Mouse (Mus musculus): ENCODE measurements around the gene Olfr450. TPM values are rescaled to one million over a fixed set of nuclear protein-coding genes. Genes with fewer than 3 reads are reported as not detected.
A peak's percentile ranks its signal among the peaks of the same experiment; 100 is the strongest.

Olfr450 gene
- not detected in 2 replicates for polyA plus RNA-seq (2014; fragmentation: Nextera tagmentation; extraction: Ambion mirVana)

GRCm38 (mm10) chr6:42811639-42812038 is at the start of gene Olfr450:
Gene Olfr450, plus strand, starts transcription at chr6:42811939.
- H3K9me3 ChIP-seq (ENCODE audit: control insufficient read depth, low read length) = no peaks in the 10 kb centered on the region
- H3K36me3 ChIP-seq (ENCODE audit: control insufficient read depth, insufficient read depth, low read length) = no peaks in the 10 kb centered on the region
- no peak within 1 kb of the TSS for H3K4me3 ChIP-seq (ENCODE audit: low read depth, low read length)
- H3K9ac ChIP-seq (replicated peaks; ENCODE audit: low read depth, low read length) = no peak within 1 kb of the TSS
- H3K27ac ChIP-seq (ENCODE audit: low read depth, low read length) = no peak within 1 kb of the TSS
- ATAC-seq (ENCODE audit: low read depth) = no peak
- H3K27me3 ChIP-seq (ENCODE audit: control insufficient read depth, insufficient read depth, low read length) = no peaks in the 10 kb centered on the region
- 88% methylated on average over 1 of the region's 1 CpGs for WGBS
- H3K4me2 ChIP-seq (ENCODE audit: low read depth, low read length) = no peak within 1 kb of the TSS
- no peaks in the 10 kb centered on the region for H3K4me1 ChIP-seq (ENCODE audit: control insufficient read depth, insufficient read depth, low read length)

- no peaks in the 10 kb centered on the region for H3K27me3 ChIP-seq (ENCODE audit: control insufficient read depth, insufficient read depth, low read length)
- ATAC-seq (ENCODE audit: low read depth) = no peak
- no peaks in the 10 kb centered on the region for H3K36me3 ChIP-seq (ENCODE audit: control insufficient read depth, insufficient read depth, low read length)
- H3K4me3 ChIP-seq (ENCODE audit: low read depth, low read length) = no peak overlapping the region
- H3K9me3 ChIP-seq (ENCODE audit: control insufficient read depth, low read length) = no peaks in the 10 kb centered on the region
- no peak overlapping the region for H3K9ac ChIP-seq (replicated peaks; ENCODE audit: low read depth, low read length)
- no peak overlapping the region for H3K4me2 ChIP-seq (ENCODE audit: low read depth, low read length)
- WGBS = 92% methylated on average over 1 of the region's 1 CpGs
- H3K4me1 ChIP-seq (ENCODE audit: control insufficient read depth, insufficient read depth, low read length) = no peaks in the 10 kb centered on the region
- H3K27ac ChIP-seq (ENCODE audit: low read depth, low read length) = no peak overlapping the region
Measured at GRCm38 (mm10) chr6:42777066-42777465, 34.7 kb upstream of the Olfr450 start.

GRCm38 (mm10) chr6:42784793-42785192 is 26.9 kb upstream of the Olfr450 start, which contains the start of gene Olfr452:
Gene Olfr452, plus strand, starts transcription at chr6:42785093.
- no peak for ATAC-seq (ENCODE audit: low read depth)
- Histone ChIP-seq H3K4me3 (ENCODE audit: low read depth, low read length) (no peak within 1 kb of the TSS), H3K27ac (ENCODE audit: low read depth, low read length) (no peak within 1 kb of the TSS)

GRCm38 (mm10) chr6:42790247-42790948 is 21.3 kb upstream of the Olfr450 start:
- H3K9me3 ChIP-seq (ENCODE audit: control insufficient read depth, low read length) = no peaks in the 10 kb centered on the region
- no peaks in the 10 kb centered on the region for H3K27me3 ChIP-seq (ENCODE audit: control insufficient read depth, insufficient read depth, low read length)
- WGBS = 39% methylated on average over 4 of the region's 4 CpGs
- H3K36me3 ChIP-seq (ENCODE audit: control insufficient read depth, insufficient read depth, low read length) = no peaks in the 10 kb centered on the region
- no peak overlapping the region for H3K4me2 ChIP-seq (ENCODE audit: low read depth, low read length)
- no peak overlapping the region for H3K27ac ChIP-seq (ENCODE audit: low read depth, low read length)
- peak; percentile 69 for ATAC-seq (ENCODE audit: low read depth)
- H3K4me3 ChIP-seq (ENCODE audit: low read depth, low read length) = no peak overlapping the region
- H3K9ac ChIP-seq (replicated peaks; ENCODE audit: low read depth, low read length) = no peak overlapping the region
- H3K4me1 ChIP-seq (ENCODE audit: control insufficient read depth, insufficient read depth, low read length) = no peaks in the 10 kb centered on the region

More at GRCm38 (mm10) chr6:42784793-42785192, 26.9 kb upstream of the Olfr450 start, which contains the start of gene Olfr452:
- Histone ChIP-seq H3K4me1 (ENCODE audit: control insufficient read depth, insufficient read depth, low read length) (no peaks in the 10 kb centered on the region), H3K9ac (replicated peaks; ENCODE audit: low read depth, low read length) (no peak within 1 kb of the TSS), H3K36me3 (ENCODE audit: control insufficient read depth, insufficient read depth, low read length) (no peaks in the 10 kb centered on the region), H3K27me3 (ENCODE audit: control insufficient read depth, insufficient read depth, low read length) (no peaks in the 10 kb centered on the region), H3K9me3 (ENCODE audit: control insufficient read depth, low read length) (no peaks in the 10 kb centered on the region), H3K4me2 (ENCODE audit: low read depth, low read length) (no peak within 1 kb of the TSS)

- no peaks in the 10 kb centered on the region for H3K4me1 ChIP-seq (ENCODE audit: control insufficient read depth, insufficient read depth, low read length)
- no peak overlapping the region for H3K4me2 ChIP-seq (ENCODE audit: low read depth, low read length)
- no peaks in the 10 kb centered on the region for H3K27me3 ChIP-seq (ENCODE audit: control insufficient read depth, insufficient read depth, low read length)
- no peaks in the 10 kb centered on the region for H3K36me3 ChIP-seq (ENCODE audit: control insufficient read depth, insufficient read depth, low read length)
- peak; percentile 66 for ATAC-seq (ENCODE audit: low read depth)
- H3K9me3 ChIP-seq (ENCODE audit: control insufficient read depth, low read length) = no peaks in the 10 kb centered on the region
- no peak overlapping the region for H3K4me3 ChIP-seq (ENCODE audit: low read depth, low read length)
- no peak overlapping the region for H3K27ac ChIP-seq (ENCODE audit: low read depth, low read length)
- no peak overlapping the region for H3K9ac ChIP-seq (replicated peaks; ENCODE audit: low read depth, low read length)
- WGBS = 73% methylated on average over 9 of the region's 9 CpGs
Measured at GRCm38 (mm10) chr6:42790949-42791556, 20.7 kb upstream of the Olfr450 start.

GRCm38 (mm10) chr6:42794982-42795381 is 16.8 kb upstream of the Olfr450 start:
- no peak overlapping the region for H3K4me2 ChIP-seq (ENCODE audit: low read depth, low read length)
- H3K9me3 ChIP-seq (ENCODE audit: control insufficient read depth, low read length) = no peaks in the 10 kb centered on the region
- H3K4me1 ChIP-seq (ENCODE audit: control insufficient read depth, insufficient read depth, low read length) = no peaks in the 10 kb centered on the region
- no peaks in the 10 kb centered on the region for H3K36me3 ChIP-seq (ENCODE audit: control insufficient read depth, insufficient read depth, low read length)
- no peaks in the 10 kb centered on the region for H3K27me3 ChIP-seq (ENCODE audit: control insufficient read depth, insufficient read depth, low read length)
- no peak for ATAC-seq (ENCODE audit: low read depth)
- no peak overlapping the region for H3K4me3 ChIP-seq (ENCODE audit: low read depth, low read length)
- no peak overlapping the region for H3K27ac ChIP-seq (ENCODE audit: low read depth, low read length)
- H3K9ac ChIP-seq (replicated peaks; ENCODE audit: low read depth, low read length) = no peak overlapping the region
- WGBS = 91% methylated on average over 3 of the region's 3 CpGs

GRCm38 (mm10) chr6:42834084-42834483 is 22.3 kb downstream of the Olfr450 start, which contains the start of gene Olfr449:
Gene Olfr449, plus strand, starts transcription at chr6:42834384.
- Histone ChIP-seq H3K9me3 (ENCODE audit: control insufficient read depth, low read length) (no peaks in the 10 kb centered on the region), H3K4me3 (ENCODE audit: low read depth, low read length) (no peak within 1 kb of the TSS), H3K27me3 (ENCODE audit: control insufficient read depth, insufficient read depth, low read length) (no peaks in the 10 kb centered on the region), H3K9ac (replicated peaks; ENCODE audit: low read depth, low read length) (no peak within 1 kb of the TSS), H3K4me2 (ENCODE audit: low read depth, low read length) (no peak within 1 kb of the TSS), H3K4me1 (ENCODE audit: control insufficient read depth, insufficient read depth, low read length) (no peaks in the 10 kb centered on the region), H3K36me3 (ENCODE audit: control insufficient read depth, insufficient read depth, low read length) (no peaks in the 10 kb centered on the region), H3K27ac (ENCODE audit: low read depth, low read length) (no peak within 1 kb of the TSS)
- ATAC-seq (ENCODE audit: low read depth) = no peak

- peak; percentile 68; the same call in 1 of the 2 replicates for ATAC-seq (ENCODE audit: low read depth)
- no peaks in the 10 kb centered on the region for H3K9me3 ChIP-seq (ENCODE audit: control insufficient read depth, low read length)
- no peak overlapping the region for H3K9ac ChIP-seq (replicated peaks; ENCODE audit: low read depth, low read length)
- no peak overlapping the region for H3K4me3 ChIP-seq (ENCODE audit: low read depth, low read length)
- whole genome bisulfite sequencing = 12% methylated on average over 4 of the region's 4 CpGs
- H3K4me1 ChIP-seq (ENCODE audit: control insufficient read depth, insufficient read depth, low read length) = no peaks in the 10 kb centered on the region
- no peak overlapping the region for H3K4me2 ChIP-seq (ENCODE audit: low read depth, low read length)
- no peaks in the 10 kb centered on the region for H3K27me3 ChIP-seq (ENCODE audit: control insufficient read depth, insufficient read depth, low read length)
- H3K36me3 ChIP-seq (ENCODE audit: control insufficient read depth, insufficient read depth, low read length) = no peaks in the 10 kb centered on the region
- H3K27ac ChIP-seq (ENCODE audit: low read depth, low read length) = no peak overlapping the region
Measured at GRCm38 (mm10) chr6:42860222-42860819, 48.6 kb downstream of the Olfr450 start.
